Mouse (Mus musculus) activated CD4-positive, CD25-positive, alpha-beta regulatory T cell, adult 9 weeks (primary cell): ENCODE measurements around the gene Ccr10. TPM values are rescaled to one million over a fixed set of nuclear protein-coding genes. Genes with fewer than 3 reads are reported as not detected.

Source experiments
- polyA plus RNA-seq: library from polyadenylated mRNA; unstranded; fragments of 100-300 nt; shearing (Covaris generic); gene quantifications from one replicate; pipeline ENCODE4 v1.2.1, GENCODE M21; 2017

Ccr10 gene
- polyA plus RNA-seq: 1.9 TPM

DNA sequence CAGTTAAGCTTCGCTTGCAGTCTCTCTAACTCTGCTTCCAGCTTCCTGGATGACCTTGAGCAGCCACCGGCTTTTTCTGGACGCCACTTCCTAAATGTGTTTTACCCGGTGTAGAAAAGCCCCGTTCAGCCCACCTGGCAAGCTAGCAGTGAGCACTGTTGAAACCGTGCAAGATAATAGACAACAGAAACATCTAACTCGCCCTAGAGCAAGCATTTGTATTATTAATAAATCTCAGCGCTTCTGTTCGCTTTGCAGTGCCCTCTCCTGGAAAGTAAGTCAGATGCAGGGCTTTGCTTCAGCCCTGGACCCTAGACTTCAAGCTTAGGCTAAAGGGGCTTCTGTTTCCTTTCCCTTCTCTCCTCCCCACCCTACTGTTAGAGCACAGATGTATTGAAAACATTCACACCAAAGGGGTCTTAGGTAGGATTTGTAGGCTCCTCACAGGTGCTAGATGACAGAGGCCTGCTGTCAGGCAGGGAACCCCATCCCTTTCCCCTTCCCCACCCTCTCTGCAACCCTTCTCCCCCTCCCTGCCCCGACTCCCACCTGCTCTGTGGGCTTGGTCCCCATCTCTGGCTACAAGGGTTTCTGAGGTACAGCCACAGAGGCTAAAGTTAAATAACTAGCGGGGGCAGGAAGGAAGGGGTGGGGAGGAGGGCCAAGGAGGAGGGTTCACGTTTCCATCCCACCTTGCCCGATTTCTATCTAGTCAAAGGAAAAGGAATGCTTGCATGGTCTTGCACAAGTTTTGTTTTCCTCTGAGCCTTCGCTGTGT is at the start of gene Ccr10:
TSS of gene Ccr10 (minus strand) at position 593 of the 778 bp plus-strand sequence.

DNA sequence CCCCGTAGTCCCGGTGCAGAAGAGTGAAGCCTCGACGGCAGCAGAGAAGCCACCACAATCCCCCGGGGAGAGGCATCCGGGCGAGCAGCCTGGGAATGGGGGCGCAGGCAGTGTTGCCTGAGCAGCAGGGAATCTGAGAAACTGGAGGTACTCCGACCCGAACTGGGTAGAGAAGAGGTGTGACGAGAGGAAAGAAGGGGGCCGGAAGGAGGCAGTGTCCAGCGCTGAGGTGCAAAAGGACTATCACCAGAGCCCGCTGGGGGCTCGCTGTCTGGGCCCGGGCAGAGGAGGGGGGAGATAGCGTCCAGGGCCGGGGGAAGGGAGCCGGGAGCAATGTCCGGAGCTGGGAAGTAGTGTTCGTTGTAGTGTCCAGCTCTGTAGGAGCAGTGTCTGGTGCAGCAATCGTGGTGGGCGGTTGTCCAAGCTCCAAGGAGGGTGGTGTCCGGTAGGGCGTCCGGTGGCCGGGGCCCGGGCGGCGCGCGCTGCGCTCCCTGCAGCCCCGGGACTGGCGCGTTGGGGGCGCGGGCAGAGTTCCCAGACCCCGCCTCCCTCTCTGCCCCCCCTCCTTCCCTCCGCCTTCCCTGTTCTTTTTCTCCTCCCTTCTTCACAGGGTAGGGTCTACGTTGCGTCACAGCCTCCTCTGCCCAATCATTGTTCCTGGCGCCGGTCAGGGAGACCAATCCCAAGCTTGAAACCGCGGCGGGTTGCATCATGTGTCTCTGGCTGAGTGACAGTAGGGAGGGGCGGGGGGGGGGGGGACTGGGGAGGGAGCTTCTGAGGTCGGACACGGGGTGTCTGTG is 4.2 kb downstream of the Ccr10 start, which contains the start of gene Plekhh3:
TSS of gene Plekhh3 (minus strand) at position 541 of the 800 bp plus-strand sequence.

DNA sequence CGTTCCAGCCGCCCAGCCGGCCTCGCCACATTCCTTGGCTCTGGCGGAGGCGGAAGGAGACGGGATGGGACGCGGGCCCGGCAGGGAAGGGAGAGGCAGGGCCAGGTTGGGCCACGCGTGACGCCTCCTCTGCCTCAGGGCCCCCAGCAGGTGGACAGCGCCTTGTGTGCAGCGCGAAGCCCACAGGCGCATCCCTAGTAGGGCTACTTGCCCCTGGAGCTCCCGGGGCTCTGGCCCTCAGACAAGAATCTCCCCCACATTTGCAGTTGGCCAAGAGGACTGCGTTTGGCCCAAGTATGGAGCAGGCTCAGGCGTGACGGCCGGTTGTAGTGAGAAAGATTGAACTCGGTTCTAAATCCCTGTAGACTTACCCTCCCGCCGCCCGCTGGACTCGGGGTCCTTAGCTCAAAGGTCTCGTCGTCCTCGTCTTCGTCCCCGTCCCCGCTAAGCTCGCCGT is 4.9 kb downstream of the Ccr10 start, which contains the start of gene Cntnap1:
TSS of gene Cntnap1 (plus strand) at position 170 of the 457 bp plus-strand sequence.

DNA sequence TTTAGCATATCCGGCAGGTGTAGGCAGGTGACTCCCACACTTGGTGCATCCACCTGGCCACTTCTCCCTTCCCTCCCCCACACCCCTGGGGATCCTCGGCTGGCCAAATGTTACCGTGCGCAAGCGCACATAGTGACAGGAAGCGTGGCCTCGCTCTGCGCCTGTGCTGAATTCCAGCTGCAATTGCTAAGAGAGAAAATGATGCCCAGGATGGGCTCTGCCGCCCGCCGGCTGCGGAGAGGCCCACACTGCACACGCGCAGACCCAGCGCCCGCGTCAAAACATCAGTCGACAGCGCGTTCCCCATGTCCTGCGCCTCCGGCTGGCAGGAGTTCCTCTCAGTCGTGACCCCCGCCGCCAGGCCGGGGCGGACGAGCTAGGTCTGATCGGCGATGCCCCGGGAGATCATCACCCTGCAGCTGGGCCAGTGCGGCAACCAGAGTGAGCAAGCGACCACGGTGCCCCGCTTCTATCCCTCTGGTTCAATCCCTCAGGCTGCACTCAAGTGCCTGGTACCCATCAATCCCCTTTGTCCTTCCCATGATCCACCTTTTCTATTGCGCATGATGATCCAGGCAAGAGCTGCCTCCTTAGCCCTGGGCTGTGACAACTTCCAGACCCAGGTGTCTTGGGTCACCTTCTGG is 19.4 kb downstream of the Ccr10 start, which contains the start of gene Tubg2:
TSS of gene Tubg2 (plus strand) at position 180 of the 644 bp plus-strand sequence.

Other genes starting within 250 kb of the Ccr10 start
- gene Stat3, start 235.9 kb downstream of the Ccr10 start, polyA plus RNA-seq: 307 TPM
- 0.38 TPM for gene Cavin1, start 204.6 kb downstream of the Ccr10 start, polyA plus RNA-seq
- 10.3 TPM for gene Atp6v0a1, start 166.0 kb downstream of the Ccr10 start, polyA plus RNA-seq
- 6.7 TPM for gene Naglu, start 105.4 kb downstream of the Ccr10 start, polyA plus RNA-seq
- gene Hsd17b1, start 97.0 kb downstream of the Ccr10 start, polyA plus RNA-seq: 0.42 TPM
- 35.2 TPM for gene Coasy, start 92.9 kb downstream of the Ccr10 start, polyA plus RNA-seq
- 126 TPM for gene Mlx, start 88.2 kb downstream of the Ccr10 start, polyA plus RNA-seq
- 8.4 TPM for gene Psmc3ip, start 80.0 kb downstream of the Ccr10 start, polyA plus RNA-seq
- 70.2 TPM for gene Retreg3, start 55.5 kb downstream of the Ccr10 start, polyA plus RNA-seq
- 45.3 TPM for gene Tubg1, start 55.5 kb downstream of the Ccr10 start, polyA plus RNA-seq
- 4.3 TPM for gene Tubg2, start 19.5 kb downstream of the Ccr10 start, polyA plus RNA-seq
- gene Cntnap1, start 4.9 kb downstream of the Ccr10 start, polyA plus RNA-seq: 0.13 TPM
- gene Plekhh3, start 4.1 kb downstream of the Ccr10 start, polyA plus RNA-seq: 0.24 TPM
- 96.4 TPM for gene Ezh1, start 51.0 kb upstream of the Ccr10 start, polyA plus RNA-seq
- not detected for gene Ramp2, start 70.6 kb upstream of the Ccr10 start, polyA plus RNA-seq
- 157 TPM for gene Vps25, start 78.3 kb upstream of the Ccr10 start, polyA plus RNA-seq
- gene Wnk4, start 85.1 kb upstream of the Ccr10 start, polyA plus RNA-seq: 2.4 TPM
- gene Cntd1, start 103.6 kb upstream of the Ccr10 start, polyA plus RNA-seq: not detected
- gene Coa3, start 103.7 kb upstream of the Ccr10 start, polyA plus RNA-seq: 130 TPM
- gene Becn1, start 126.8 kb upstream of the Ccr10 start, polyA plus RNA-seq: 217 TPM
- gene Psme3, start 140.8 kb upstream of the Ccr10 start, polyA plus RNA-seq: 156 TPM
- gene Aoc2, start 149.6 kb upstream of the Ccr10 start, polyA plus RNA-seq: 4.1 TPM
- not detected for gene Aoc3, start 155.2 kb upstream of the Ccr10 start, polyA plus RNA-seq
- not detected for gene G6pc, start 192.1 kb upstream of the Ccr10 start, polyA plus RNA-seq
- gene Aarsd1, start 242.2 kb upstream of the Ccr10 start, polyA plus RNA-seq: 39.4 TPM
- 1.8 TPM for gene Gm27029, start 249.4 kb upstream of the Ccr10 start, polyA plus RNA-seq
- 10.1 TPM for gene Rundc1, start 249.6 kb upstream of the Ccr10 start, polyA plus RNA-seq
- 0.50 TPM for gene Ptges3l, start 249.9 kb upstream of the Ccr10 start, polyA plus RNA-seq